20 mouse cellular contexts compared by ENCODE assay signal in genomic region chr9:120550778-120551177, GRCm38 (mm10). TPM values are rescaled to one million over a fixed set of nuclear protein-coding genes. Genes with fewer than 3 reads are reported as not detected.
A peak's percentile ranks its signal among the peaks of the same experiment; 100 is the strongest.
DNase-seq lines count a peak whose midpoint lies in the region; ATAC-seq and TF ChIP-seq lines count a peak whose summit lies in the region.
"Had no signal": no experiment of that assay in that cellular context is flagged by ENCODE, and none has a peak within 500 bp of the region (broad histone marks: within the 10 kb centered on the region; RNA-seq: fewer than 3 reads in every experiment).

No protein-coding gene starts in this region.

- 93% methylated on average over 7 of the region's 9 CpGs for WGBS in hindbrain, embryonic 13.5 days
- 98% methylated on average over 9 of the region's 9 CpGs for WGBS in hindbrain, embryonic 14.5 days
- 81% methylated on average over 9 of the region's 9 CpGs for WGBS in stomach, embryonic 16.5 days
- 55% methylated on average over 9 of the region's 9 CpGs for WGBS in stomach, postnatal 0 days
- 71% methylated on average over 9 of the region's 9 CpGs for WGBS in intestine, embryonic 16.5 days
- 91% methylated on average over 9 of the region's 9 CpGs for WGBS in kidney, embryonic 14.5 days

- H3K9me3 ChIP-seq in hindbrain, embryonic 13.5 days, result no peaks in the 10 kb centered on the region
- H3K9me3 ChIP-seq in hindbrain, embryonic 14.5 days (ENCODE audit: control insufficient read depth, low read length), result no peaks in the 10 kb centered on the region
- H3K9me3 ChIP-seq in stomach, embryonic 16.5 days (replicated peaks; ENCODE audit: control insufficient read depth, low read length), result no peaks in the 10 kb centered on the region
- no peaks in the 10 kb centered on the region for H3K9me3 ChIP-seq in stomach, postnatal 0 days (ENCODE audit: control insufficient read depth, low read length)
- no peaks in the 10 kb centered on the region for H3K9me3 ChIP-seq in intestine, embryonic 16.5 days (ENCODE audit: control insufficient read depth, low read length)
- H3K9me3 ChIP-seq in kidney, embryonic 14.5 days (ENCODE audit: control insufficient read depth, low read length), result no peaks in the 10 kb centered on the region
- H3K9me3 ChIP-seq: forebrain, embryonic 10.5 days; heart, embryonic 10.5 days; heart, embryonic 15.5 days had no signal

- H3K4me2 ChIP-seq in hindbrain, embryonic 13.5 days, result no peak overlapping the region
- H3K4me2 ChIP-seq in hindbrain, embryonic 14.5 days (replicated peaks), result no peak overlapping the region
- H3K4me2 ChIP-seq in stomach, embryonic 16.5 days (ENCODE audit: low read depth, low read length), result no peak overlapping the region
- no peak overlapping the region for H3K4me2 ChIP-seq in stomach, postnatal 0 days (replicated peaks; ENCODE audit: low read depth)
- H3K4me2 ChIP-seq in intestine, embryonic 16.5 days (ENCODE audit: low read depth, low read length), result no peak overlapping the region
- H3K4me2 ChIP-seq in kidney, embryonic 14.5 days (replicated peaks; ENCODE audit: low read depth, low read length), result no peak overlapping the region
- H3K4me2 ChIP-seq: heart, embryonic 15.5 days had no signal

- H3K27me3 ChIP-seq in hindbrain, embryonic 13.5 days, result 0 out of 2 replicates have a peak, but pooled peaks cover 10% of the 10 kb centered on the region
- H3K27me3 ChIP-seq in hindbrain, embryonic 14.5 days (ENCODE audit: control insufficient read depth, insufficient read depth, low read length), result no peaks in the 10 kb centered on the region
- no peaks in the 10 kb centered on the region for H3K27me3 ChIP-seq in stomach, embryonic 16.5 days (ENCODE audit: control insufficient read depth, insufficient read depth, low read length)
- H3K27me3 ChIP-seq in stomach, postnatal 0 days (ENCODE audit: control insufficient read depth, insufficient read depth, low read length), result no peaks in the 10 kb centered on the region
- no peaks in the 10 kb centered on the region for H3K27me3 ChIP-seq in intestine, embryonic 16.5 days (replicated peaks; ENCODE audit: control insufficient read depth, insufficient read depth, low read length)
- no peaks in the 10 kb centered on the region for H3K27me3 ChIP-seq in kidney, embryonic 14.5 days (ENCODE audit: control insufficient read depth, insufficient read depth, low read length)
- H3K27me3 ChIP-seq: heart, embryonic 15.5 days had no signal

- H3K36me3 ChIP-seq in hindbrain, embryonic 13.5 days, result no peaks in the 10 kb centered on the region
- no peaks in the 10 kb centered on the region for H3K36me3 ChIP-seq in hindbrain, embryonic 14.5 days (replicated peaks; ENCODE audit: control insufficient read depth, insufficient read depth)
- H3K36me3 ChIP-seq in stomach, embryonic 16.5 days (ENCODE audit: control insufficient read depth, insufficient read depth, low read length), result no peaks in the 10 kb centered on the region
- H3K36me3 ChIP-seq in stomach, postnatal 0 days (ENCODE audit: control insufficient read depth, insufficient read depth, low read length), result no peaks in the 10 kb centered on the region
- no peaks in the 10 kb centered on the region for H3K36me3 ChIP-seq in intestine, embryonic 16.5 days (ENCODE audit: control insufficient read depth, insufficient read depth, low read length)
- no peaks in the 10 kb centered on the region for H3K36me3 ChIP-seq in kidney, embryonic 14.5 days (ENCODE audit: control insufficient read depth, insufficient read depth, low read length)
- H3K36me3 ChIP-seq: forebrain, embryonic 10.5 days; heart, embryonic 10.5 days; heart, embryonic 15.5 days had no signal

- no peak overlapping the region for H3K4me3 ChIP-seq in hindbrain, embryonic 13.5 days
- H3K4me3 ChIP-seq in hindbrain, embryonic 14.5 days (replicated peaks; ENCODE audit: low read length), result no peak overlapping the region
- H3K4me3 ChIP-seq in stomach, embryonic 16.5 days (replicated peaks; ENCODE audit: low read length), result no peak overlapping the region
- H3K4me3 ChIP-seq in stomach, postnatal 0 days (ENCODE audit: low read depth, low read length), result no peak overlapping the region
- no peak overlapping the region for H3K4me3 ChIP-seq in intestine, embryonic 16.5 days (ENCODE audit: low read length)
- H3K4me3 ChIP-seq in kidney, embryonic 14.5 days (ENCODE audit: low read length), result no peak overlapping the region
- H3K4me3 ChIP-seq: forebrain, embryonic 10.5 days; gastrocnemius, adult 2 months; heart, embryonic 10.5 days; heart, embryonic 15.5 days had no signal

- no peak overlapping the region for H3K27ac ChIP-seq in hindbrain, embryonic 13.5 days
- H3K27ac ChIP-seq in hindbrain, embryonic 14.5 days, result no peak overlapping the region
- peak overlapping the region; percentile 33 for H3K27ac ChIP-seq in stomach, embryonic 16.5 days (ENCODE audit: low read length)
- no peak overlapping the region for H3K27ac ChIP-seq in stomach, postnatal 0 days (replicated peaks)
- H3K27ac ChIP-seq in intestine, embryonic 16.5 days (ENCODE audit: low read length), result 0 out of 2 replicates have a peak overlapping the region, but pooled peaks have one; percentile 28
- H3K27ac ChIP-seq in kidney, embryonic 14.5 days (ENCODE audit: low read depth, low read length), result no peak overlapping the region
- H3K27ac ChIP-seq: forebrain, embryonic 10.5 days; gastrocnemius, adult 2 months; heart, embryonic 10.5 days; heart, embryonic 15.5 days; hindbrain, postnatal 0 days had no signal

- 0 out of 2 replicates have a peak, but pooled peaks cover 2% of the 10 kb centered on the region for H3K4me1 ChIP-seq in hindbrain, embryonic 13.5 days (replicated peaks)
- H3K4me1 ChIP-seq in hindbrain, embryonic 14.5 days (replicated peaks; ENCODE audit: control insufficient read depth, insufficient read depth, low read length), result no peaks in the 10 kb centered on the region
- peaks cover 20% of the 10 kb centered on the region for H3K4me1 ChIP-seq in stomach, embryonic 16.5 days (ENCODE audit: control insufficient read depth, insufficient read depth, low read length)
- no peaks in the 10 kb centered on the region for H3K4me1 ChIP-seq in stomach, postnatal 0 days (replicated peaks; ENCODE audit: control insufficient read depth, insufficient read depth)
- peaks cover 8% of the 10 kb centered on the region for H3K4me1 ChIP-seq in intestine, embryonic 16.5 days (ENCODE audit: control insufficient read depth, insufficient read depth, low read length)
- peaks cover 7% of the 10 kb centered on the region for H3K4me1 ChIP-seq in kidney, embryonic 14.5 days (ENCODE audit: control insufficient read depth, insufficient read depth, low read length)

- no peak for DNase-seq in hindbrain, embryonic 14.5 days (ENCODE audit: low spot score)
- no peak for DNase-seq in stomach, postnatal 0 days (ENCODE audit: low spot score)
- DNase-seq in adrenal gland, adult (ENCODE audit: inconsistent age in 2 of 2, low spot score in 1 of 2), result no peak
- DNase-seq: adrenal gland, postnatal 14 days; cerebellum, adult 11-12 months; cerebellum, adult 9-10 months; cerebellum, postnatal 25 days; gastrocnemius, adult 2 months; gastrocnemius, postnatal 25 days; heart, adult 11 months; heart, postnatal 14 days had no signal

- no peak for TF ChIP-seq CTCF in stomach, postnatal 0 days (IDR thresholded peaks at IDR 0.05; ENCODE audit: low read depth)

- no peak for TF ChIP-seq EP300 in stomach, postnatal 0 days (optimal IDR thresholded peaks at IDR 0.05)

- no peak for ATAC-seq in hindbrain, embryonic 13.5 days (ENCODE audit: low FRiP score)
- no peak for ATAC-seq in hindbrain, embryonic 14.5 days (ENCODE audit: low FRiP score)
- no peak for ATAC-seq in stomach, embryonic 16.5 days (ENCODE audit: insufficient read depth, low FRiP score)
- no peak for ATAC-seq in stomach, postnatal 0 days (ENCODE audit: low FRiP score, low TSS enrichment)
- ATAC-seq in intestine, embryonic 16.5 days, result peak; percentile 81
- no peak for ATAC-seq in kidney, embryonic 14.5 days (ENCODE audit: low FRiP score, low TSS enrichment)
- ATAC-seq: forebrain, embryonic 14.5 days; hindbrain, postnatal 0 days had no signal

- H3K9ac ChIP-seq in hindbrain, embryonic 13.5 days, result peak overlapping the region; percentile 35; the same call in 1 of the 2 replicates
- H3K9ac ChIP-seq in hindbrain, embryonic 14.5 days, result no peak overlapping the region
- H3K9ac ChIP-seq in stomach, embryonic 16.5 days (ENCODE audit: low read length), result no peak overlapping the region
- no peak overlapping the region for H3K9ac ChIP-seq in stomach, postnatal 0 days (ENCODE audit: low read length)
- H3K9ac ChIP-seq in intestine, embryonic 16.5 days (ENCODE audit: low read depth, low read length), result no peak overlapping the region
- no peak overlapping the region for H3K9ac ChIP-seq in kidney, embryonic 14.5 days (ENCODE audit: low read depth, low read length)
- H3K9ac ChIP-seq: heart, embryonic 15.5 days had no signal

RNA-seq across cellular contexts. Expression of gene Entpd3, which starts 11.2 kb away (rescaled TPM):
- 1.2 and 1.6 TPM in 2 replicates for polyA plus RNA-seq in hindbrain, embryonic 13.5 days (2015; fragmentation: Nextera tagmentation; extraction: Ambion mirVana)
- polyA plus RNA-seq in hindbrain, embryonic 14.5 days (2014; fragmentation: Nextera tagmentation; extraction: Ambion mirVana), result 4.3 and 4.4 TPM in 2 replicates
- polyA plus RNA-seq in stomach, embryonic 16.5 days (2015; fragmentation: Nextera tagmentation; extraction: Ambion mirVana), result 5.4 and 5.6 TPM in 2 replicates
- polyA plus RNA-seq in stomach, postnatal 0 days (2015; fragmentation: Nextera tagmentation; extraction: Ambion mirVana), result 2.1 and 2.3 TPM in 2 replicates
- polyA plus RNA-seq in intestine, embryonic 16.5 days (2015; fragmentation: Nextera tagmentation; extraction: Ambion mirVana), result 1.7 and 1.9 TPM in 2 replicates
- 0.50 and 1.7 TPM in 2 replicates for polyA plus RNA-seq in kidney, embryonic 14.5 days (2014; fragmentation: Nextera tagmentation; extraction: Ambion mirVana)

RNA-seq across cellular contexts. Expression of gene Rpl14, which starts 20.5 kb away (rescaled TPM):
- polyA plus RNA-seq in hindbrain, embryonic 13.5 days (2015; fragmentation: Nextera tagmentation; extraction: Ambion mirVana), result 481 and 484 TPM in 2 replicates
- polyA plus RNA-seq in hindbrain, embryonic 14.5 days (2014; fragmentation: Nextera tagmentation; extraction: Ambion mirVana), result 478 and 522 TPM in 2 replicates
- 689 and 823 TPM in 2 replicates for polyA plus RNA-seq in stomach, embryonic 16.5 days (2015; fragmentation: Nextera tagmentation; extraction: Ambion mirVana)
- 742 and 777 TPM in 2 replicates for polyA plus RNA-seq in stomach, postnatal 0 days (2015; fragmentation: Nextera tagmentation; extraction: Ambion mirVana)
- polyA plus RNA-seq in intestine, embryonic 16.5 days (2015; fragmentation: Nextera tagmentation; extraction: Ambion mirVana), result 753 and 789 TPM in 2 replicates
- polyA plus RNA-seq in kidney, embryonic 14.5 days (2014; fragmentation: Nextera tagmentation; extraction: Ambion mirVana), result 1,099 and 1,259 TPM in 2 replicates

RNA-seq across cellular contexts. Expression of gene Eif1b, which starts 58.7 kb away (rescaled TPM):
- 330 and 337 TPM in 2 replicates for polyA plus RNA-seq in hindbrain, embryonic 13.5 days (2015; fragmentation: Nextera tagmentation; extraction: Ambion mirVana)
- 323 TPM in 2 replicates for polyA plus RNA-seq in hindbrain, embryonic 14.5 days (2014; fragmentation: Nextera tagmentation; extraction: Ambion mirVana)
- 129 and 138 TPM in 2 replicates for polyA plus RNA-seq in stomach, embryonic 16.5 days (2015; fragmentation: Nextera tagmentation; extraction: Ambion mirVana)
- 93.3 and 112 TPM in 2 replicates for polyA plus RNA-seq in stomach, postnatal 0 days (2015; fragmentation: Nextera tagmentation; extraction: Ambion mirVana)
- 129 and 141 TPM in 2 replicates for polyA plus RNA-seq in intestine, embryonic 16.5 days (2015; fragmentation: Nextera tagmentation; extraction: Ambion mirVana)
- polyA plus RNA-seq in kidney, embryonic 14.5 days (2014; fragmentation: Nextera tagmentation; extraction: Ambion mirVana), result 160 and 173 TPM in 2 replicates

Comparison
In these comparisons a context has a peak if more than half of its experiments do, and no peak if none do; other contexts are left out.
1. H3K27ac ChIP-seq: peak in stomach, embryonic 16.5 days (single experiment) and intestine, embryonic 16.5 days (single experiment); none in hindbrain, embryonic 13.5 days (single experiment), hindbrain, embryonic 14.5 days (single experiment), stomach, postnatal 0 days (single experiment) and kidney, embryonic 14.5 days (single experiment).